Mouse (Mus musculus) gastrocnemius, postnatal 36 days (tissue): ENCODE results near the gene Ptov1. TPM values are rescaled to one million over a fixed set of nuclear protein-coding genes. Genes with fewer than 3 reads are reported as not detected.

Experiments used
- DNase-seq, 2 experiments: peaks; one replicate each; pipeline ENCODE4 v3.0.0; 2022
- intact Hi-C: fragments of 180-260 bp; cut with DNase I; formaldehyde crosslinking; loops from one replicate; pipeline ENCODE4 v1.15.1; 2025
- total RNA-seq, 2 experiments: library from RNA; stranded (reverse); gene quantifications; 2 replicates each; pipeline ENCODE4 v1.2.3; 2021

Ptov1 gene
- total RNA-seq, 2 experiments from 2014 or later: 129 to 153 TPM

DNA sequence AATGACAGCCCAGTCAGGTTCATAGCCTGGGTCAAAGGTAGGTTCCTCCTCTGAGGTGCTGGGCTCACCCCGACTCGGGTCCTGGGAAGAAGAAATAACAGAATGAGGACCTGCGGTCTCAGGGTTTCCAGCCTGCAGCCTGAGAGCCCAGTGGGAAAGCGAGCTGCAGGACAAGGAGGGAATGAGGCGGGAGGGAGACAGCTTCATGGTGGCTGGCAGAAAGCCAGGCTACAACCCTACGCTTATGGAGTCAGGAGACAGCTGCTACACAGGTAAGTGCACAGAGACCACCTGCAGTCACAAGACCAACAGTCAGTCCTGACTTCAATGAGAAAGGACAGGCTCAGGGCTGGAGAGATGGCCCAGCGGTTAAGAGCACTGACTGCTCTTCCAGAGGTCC lies 22.8 kb downstream of the Ptov1 start:
- DNase-seq: no peak
- intact Hi-C loops: no loop called here

DNA sequence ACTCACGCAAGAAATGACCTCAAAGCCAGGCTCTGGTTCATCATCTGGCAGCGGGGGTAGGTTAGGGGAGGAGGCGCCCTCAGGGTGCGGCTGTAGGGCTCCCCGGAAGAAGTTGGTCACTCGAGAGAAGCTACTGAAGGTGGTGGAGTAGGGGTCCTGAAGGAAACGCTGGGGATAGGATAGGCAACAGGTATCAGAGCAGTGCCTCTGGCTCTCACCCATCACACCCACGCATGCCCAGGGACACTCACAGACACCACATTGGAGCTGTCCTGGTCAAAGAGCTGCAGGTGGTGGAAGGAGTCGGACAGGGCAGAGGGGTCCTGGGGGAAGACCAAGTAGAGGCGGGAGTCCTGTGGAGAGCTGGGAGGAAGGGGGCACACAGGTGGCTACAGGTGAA lies 24.6 kb downstream of the Ptov1 start:
- intact Hi-C loops: no loop called here

DNA sequence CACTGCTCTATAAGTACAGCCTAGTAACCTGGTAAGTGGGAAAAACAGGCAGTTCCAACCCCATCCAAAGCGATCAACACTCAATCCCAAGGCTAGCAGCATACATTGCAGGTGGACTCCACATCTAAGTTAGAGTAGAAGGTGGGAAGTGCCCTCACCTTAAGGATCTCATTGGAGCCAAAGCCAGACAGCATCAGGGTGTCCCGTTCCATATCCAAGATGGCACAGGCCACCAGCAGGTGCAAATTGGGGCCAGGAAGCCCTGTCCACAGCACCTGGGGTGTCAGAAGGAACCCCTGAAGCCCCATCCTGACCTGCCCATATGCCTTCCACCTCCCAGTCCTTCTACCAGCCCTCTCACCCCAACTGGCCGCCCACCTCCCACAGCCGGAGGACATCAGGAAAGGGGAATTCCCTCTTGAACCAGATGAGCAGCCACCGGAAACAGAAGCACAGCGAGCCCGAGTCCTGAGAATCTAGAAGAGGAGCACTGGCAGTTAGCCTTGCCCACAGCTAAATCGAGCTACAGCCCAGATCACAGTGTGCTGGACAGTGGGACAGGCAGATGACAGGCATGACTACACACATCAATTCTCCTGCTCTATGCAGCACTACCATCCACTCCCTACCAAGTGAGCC lies 27.6 kb downstream of the Ptov1 start:
- no peak for DNase-seq
- intact Hi-C loops: no loop called here

More for the DNA sequence above, 24.6 kb downstream of the Ptov1 start:
- no peak for DNase-seq

- intact Hi-C loops: no loop called here
- no peak for DNase-seq
Measured at GRCm38 (mm10) chr7:44840426-44840825, 29.2 kb downstream of the Ptov1 start.

GRCm38 (mm10) chr7:44839491-44840191 lies 29.9 kb downstream of the Ptov1 start:
- intact Hi-C loops: no loop called here
- no peak for DNase-seq

GRCm38 (mm10) chr7:44839171-44839490 lies 30.5 kb downstream of the Ptov1 start:
- intact Hi-C loops: no loop called here
- no peak for DNase-seq

GRCm38 (mm10) chr7:44838073-44838472 lies 31.5 kb downstream of the Ptov1 start:
- DNase-seq: no peak
- intact Hi-C loops: no loop called here

DNA sequence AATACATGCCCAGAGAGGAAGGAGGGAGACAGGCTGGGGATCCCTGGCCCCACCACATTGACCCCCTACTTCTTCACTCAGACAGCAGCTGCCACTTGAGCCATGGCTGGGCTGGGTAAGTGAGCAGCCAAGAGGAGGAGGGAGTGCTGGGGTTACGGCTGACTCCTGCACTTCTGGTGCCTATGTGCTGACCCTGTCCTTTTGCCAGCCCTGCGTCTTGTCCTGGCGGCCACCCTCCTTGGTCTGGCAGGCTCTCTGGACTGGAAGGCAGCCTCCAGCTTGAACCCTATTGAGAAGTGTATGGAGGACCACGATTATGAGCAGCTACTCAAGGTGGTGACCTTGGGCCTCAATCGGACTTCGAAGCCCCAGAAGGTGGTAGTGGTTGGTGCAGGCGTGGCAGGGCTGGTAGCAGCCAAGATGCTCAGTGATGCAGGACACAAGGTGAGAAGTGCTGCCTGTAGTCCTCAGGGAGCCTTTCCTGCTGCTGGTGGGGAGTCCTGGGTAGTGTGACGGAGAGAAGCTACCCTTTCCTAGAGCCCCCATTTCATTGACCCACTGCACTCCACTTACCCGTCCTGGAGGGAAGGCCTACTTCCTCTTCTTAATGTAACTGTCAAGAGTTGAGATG lies 33.0 kb downstream of the Ptov1 start:
- DNase-seq: peak; percentile 60 to 66
- intact Hi-C loops: no loop called here

DNA sequence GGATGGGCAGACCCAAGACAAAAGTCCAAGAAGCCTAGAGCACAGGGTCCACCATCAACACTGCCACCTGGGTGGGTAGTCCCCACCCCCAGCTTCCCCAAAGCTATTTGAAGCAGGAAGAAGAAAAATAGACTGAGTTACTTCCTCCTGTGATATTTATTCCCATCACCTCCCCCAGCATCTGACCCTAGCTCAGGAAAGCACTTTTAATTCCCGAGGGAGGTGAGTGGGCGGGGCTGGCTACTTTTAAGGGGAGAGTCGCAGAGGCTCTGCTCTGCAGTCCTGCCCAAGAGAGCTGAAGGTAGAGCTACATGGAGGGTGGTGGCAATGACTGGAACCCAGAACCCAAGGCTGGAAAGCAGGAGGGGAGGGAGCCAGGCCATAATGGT lies 33.6 kb downstream of the Ptov1 start:
- intact Hi-C loops: no loop called here
- DNase-seq: no peak

DNA sequence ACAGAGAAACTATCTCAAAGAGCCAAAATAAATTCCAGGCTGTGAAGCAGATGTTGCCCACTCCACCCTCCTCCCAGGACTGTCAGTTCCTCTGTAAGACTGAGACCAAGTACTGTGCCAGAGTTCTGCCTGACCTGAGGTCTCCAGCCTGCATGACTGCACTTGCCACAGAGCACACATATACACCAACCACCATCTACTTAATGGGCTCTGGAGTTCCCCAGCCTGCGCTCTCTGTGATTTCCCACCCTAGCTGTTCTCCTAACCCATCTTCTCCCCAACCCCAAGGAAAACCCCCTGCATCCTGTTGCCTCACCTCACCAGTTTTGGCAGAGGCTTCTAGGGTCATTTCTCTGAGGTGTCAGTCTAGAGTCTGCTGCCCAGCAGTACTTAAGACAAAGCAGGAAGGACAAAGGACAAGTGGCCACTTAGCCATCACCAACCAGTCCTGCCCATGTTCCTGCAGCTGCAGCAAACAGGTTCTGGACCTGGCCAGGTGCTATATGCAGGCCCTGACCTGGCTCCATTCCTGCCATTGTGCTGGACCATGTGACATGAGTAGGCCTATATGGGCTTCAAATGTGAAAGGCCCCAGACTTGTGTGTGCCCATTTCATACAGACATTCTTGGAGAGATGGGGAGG lies 34.1 kb downstream of the Ptov1 start:
- intact Hi-C loops: no loop called here
- DNase-seq: no peak

DNA sequence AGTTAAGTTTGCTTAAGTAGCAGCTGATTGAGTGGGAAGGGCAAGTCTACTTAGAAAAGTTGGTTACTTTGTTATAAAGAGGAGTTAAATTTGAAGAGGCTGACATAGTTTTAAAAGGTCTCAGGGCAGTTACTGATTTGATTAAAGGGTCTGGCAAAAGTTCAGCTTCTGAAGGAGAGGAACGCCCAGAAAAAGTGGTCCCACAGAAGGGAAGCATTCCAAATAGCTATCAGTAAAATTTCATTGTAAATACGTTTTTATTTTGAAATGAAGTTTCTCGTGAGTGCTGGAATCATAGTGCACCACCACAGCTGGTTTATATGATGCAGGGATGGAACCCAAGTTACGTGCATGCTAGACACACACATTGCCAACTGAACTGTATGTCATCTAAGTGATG lies 36.8 kb downstream of the Ptov1 start:
- DNase-seq: no peak
- intact Hi-C loops: no loop called here

- intact Hi-C loops: loop anchor here (10.0 kb wide), 1 partner anchor 184 kb away; no protein-coding TSS in a partner anchor
- peak in 1 of 2 experiments; percentile 14 for DNase-seq
Measured at GRCm38 (mm10) chr7:44828706-44829105, 40.9 kb downstream of the Ptov1 start.

- intact Hi-C loops: loop anchor here (10.0 kb wide), 1 partner anchor 182 kb away; no protein-coding TSS in a partner anchor
Measured at GRCm38 (mm10) chr7:44826771-44827170, 42.8 kb downstream of the Ptov1 start.

GRCm38 (mm10) chr7:44824872-44825271 lies 44.7 kb downstream of the Ptov1 start:
- intact Hi-C loops: loop anchor here (2.0 to 10.0 kb wide), 2 partner anchors 100 to 180 kb away; no protein-coding TSS in a partner anchor
- DNase-seq: peak; percentile 54 to 81

More at GRCm38 (mm10) chr7:44826771-44827170, 42.8 kb downstream of the Ptov1 start:
- no peak for DNase-seq

- DNase-seq: no peak
- intact Hi-C loops: loop anchor here (10.0 kb wide), 1 partner anchor 179 kb away; no protein-coding TSS in a partner anchor
Measured at GRCm38 (mm10) chr7:44823409-44823808, 46.2 kb downstream of the Ptov1 start.

GRCm38 (mm10) chr7:44821666-44822448 lies 47.7 kb downstream of the Ptov1 start:
- intact Hi-C loops: loop anchor here (10.0 kb wide), 1 partner anchor 177 kb away; no protein-coding TSS in a partner anchor
- DNase-seq: no peak

DNA sequence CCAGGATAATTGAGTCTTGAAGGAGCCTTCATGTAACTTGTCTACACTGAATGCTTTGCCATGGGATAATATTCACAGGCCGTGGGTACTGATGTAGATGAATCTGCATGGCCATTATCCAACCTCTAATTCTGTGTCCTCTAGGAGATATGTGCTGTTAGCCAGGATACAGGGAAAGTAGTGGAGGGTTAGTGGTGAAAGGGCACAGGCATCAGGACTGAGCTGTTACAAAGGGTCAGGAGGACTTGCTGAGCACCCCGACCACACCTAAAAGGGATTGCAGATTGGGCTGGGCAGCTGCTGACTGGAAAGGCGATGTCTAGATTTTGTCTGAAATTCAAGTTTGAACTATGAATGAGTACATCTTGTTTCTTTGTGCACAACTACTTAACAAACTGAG lies 49.1 kb downstream of the Ptov1 start:
- intact Hi-C loops: loop anchor here (10.0 kb wide), 1 partner anchor 176 kb away; no protein-coding TSS in a partner anchor
- no peak for DNase-seq

GRCm38 (mm10) chr7:44819863-44820262 lies 49.7 kb downstream of the Ptov1 start:
- peak in 1 of 2 experiments; percentile 13 for DNase-seq
- intact Hi-C loops: loop anchor here (10.0 kb wide), 1 partner anchor 175 kb away; no protein-coding TSS in a partner anchor

GRCm38 (mm10) chr7:44819391-44819790 lies 50.2 kb downstream of the Ptov1 start:
- intact Hi-C loops: no loop called here
- no peak for DNase-seq

GRCm38 (mm10) chr7:44818751-44819235 lies 50.8 kb downstream of the Ptov1 start:
- peak; percentile 67 to 75 for DNase-seq
- intact Hi-C loops: no loop called here
